Mouse (Mus musculus): ENCODE data around the gene Sp110.
"Not testable (repeated sequence)": the region's sequence is repeated elsewhere in the genome, so short reads cannot be mapped to it uniquely, and the experiment has no call there.

- not testable (repeated sequence) for TF ChIP-seq CTCF (IDR thresholded peaks at IDR 0.05; ENCODE audit: low read depth, low read length); GATA2 (IDR thresholded peaks at IDR 0.05; ENCODE audit: borderline replicate concordance, low read depth, low read length); POLR2AphosphoS5 (IDR thresholded peaks at IDR 0.05; ENCODE audit: insufficient replicate concordance, low read depth, low read length)
Measured at GRCm38 (mm10) chr1:85543818-85544217, 54.8 kb downstream of the Sp110 start.
